Mouse (Mus musculus): Measurements from ENCODE around the gene Parg. TPM values are rescaled to one million over a fixed set of nuclear protein-coding genes. Genes with fewer than 3 reads are reported as not detected.

The Parg gene
- 36.3 and 39.9 TPM in 2 replicates for total RNA-seq (2012; rRNA removed)
- total RNA-seq (2014; rRNA removed): 66.1 and 77.9 TPM in 2 replicates
- polyA plus RNA-seq (2012; ENCODE audit: insufficient read length, low read depth): 25.7 and 40.6 TPM in 2 replicates

- Histone ChIP-seq H3K27me3 (replicated peaks) (no peaks in the 10 kb centered on the region), H3K27ac (ENCODE audit: insufficient read depth, low read depth) (no peak within 1 kb of the TSS), H3K4me1 (ENCODE audit: control insufficient read depth in 1 of 2, insufficient read depth in 2 of 2) (peaks cover 9 to 28% of the 10 kb centered on the region in 2 experiments), H3K79me2 (replicated peaks; ENCODE audit: control insufficient read depth, extremely low read depth, insufficient read depth, poor library complexity, severe bottlenecking) (peaks cover 69% of the 10 kb centered on the region), H3K4me3 (replicated peaks in 1 of 3; ENCODE audit: low read depth in 2 of 3, low read length in 2 of 3, poor library complexity in 1 of 3) (peak within 1 kb of the TSS; percentile 87 to 98 (median 94)), H3K9ac (ENCODE audit: insufficient read depth, low read depth) (peak within 1 kb of the TSS; percentile 66), H3K4me2 (ENCODE audit: insufficient read depth, low read depth, poor library complexity, severe bottlenecking) (peak within 1 kb of the TSS; percentile 98), H3K36me3 (replicated peaks in 1 of 2; ENCODE audit: control insufficient read depth in 1 of 2, insufficient read depth in 1 of 2, low read length in 1 of 2) (peaks cover 18 to 40% of the 10 kb centered on the region in 2 experiments), H3K9me3 (replicated peaks; ENCODE audit: low read length) (peaks cover 7% of the 10 kb centered on the region)
- dilution Hi-C loops (cut with MboI; ENCODE audit: extremely low pct_ligation_motif_present, extremely low pct_unique_long_range_greater_than_20kb, low sequenced_read_pairs): no loop called here
- peak; percentile 88 for DNase-seq (ENCODE audit: extremely low read depth)
- in situ Hi-C loops (cut with MboI; ENCODE audit: low pct_ligation_motif_present, low pct_unique_long_range_greater_than_20kb, low sequenced_read_pairs): no loop called here
- TF ChIP-seq NELFE (IDR thresholded peaks at IDR 0.05; ENCODE audit: low read depth, low read length) (peak; percentile 76), POLR2A (IDR thresholded peaks at IDR 0.05; ENCODE audit: low read depth, low read length) (peak; percentile 82), MXI1 (IDR thresholded peaks at IDR 0.05; ENCODE audit: low read depth, low read length) (peak; percentile 91), MAFK (IDR thresholded peaks at IDR 0.05; ENCODE audit: insufficient replicate concordance, low read length) (no peak), CTCF (conservative IDR thresholded peaks at IDR 0.05 in 1 of 2, IDR thresholded peaks at IDR 0.05 in 1 of 2; ENCODE audit: low read depth in 2 of 2, low read length in 2 of 2) (no peak), ZMIZ1 (IDR thresholded peaks at IDR 0.05; ENCODE audit: low read depth, low read length) (peak; percentile 72), MAZ (IDR thresholded peaks at IDR 0.05; ENCODE audit: low read depth, low read length) (no peak), ELF1 (IDR thresholded peaks at IDR 0.05; ENCODE audit: low read depth, low read length) (peak; percentile 93), SIN3A (IDR thresholded peaks at IDR 0.05; ENCODE audit: low read length) (peak; percentile 85), MYC (IDR thresholded peaks at IDR 0.05; ENCODE audit: low read depth, low read length) (0 out of 2 replicates have a peak, but pooled peaks have one; percentile 24), KAT2A (IDR thresholded peaks at IDR 0.05; ENCODE audit: insufficient replicate concordance, low read length) (peak; percentile 84; the same call in 1 of the 2 replicates), MAX (IDR thresholded peaks at IDR 0.05; ENCODE audit: low read length) (peak; percentile 75; the same call in 1 of the 2 replicates), HCFC1 (IDR thresholded peaks at IDR 0.05; ENCODE audit: low read depth, low read length) (peak; percentile 84), USF2 (conservative IDR thresholded peaks at IDR 0.05; ENCODE audit: low read depth, low read length) (no peak), PAX5 (IDR thresholded peaks at IDR 0.05; ENCODE audit: low read length) (no peak), CHD1 (IDR thresholded peaks at IDR 0.05; ENCODE audit: low read depth, low read length) (no peak), RCOR1 (conservative IDR thresholded peaks at IDR 0.05; ENCODE audit: low read depth, low read length) (no peak), POLR2AphosphoS2 (IDR thresholded peaks at IDR 0.05; ENCODE audit: low read depth, low read length) (peak; percentile 59; the same call in 1 of the 2 replicates), CHD2 (IDR thresholded peaks at IDR 0.05; ENCODE audit: low read length) (no peak), ETS1 (conservative IDR thresholded peaks at IDR 0.05; ENCODE audit: low read depth, low read length) (no peak), TBP (conservative IDR thresholded peaks at IDR 0.05; ENCODE audit: low read depth, low read length) (0 out of 2 replicates have a peak, but pooled peaks have one; percentile 12), EP300 (IDR thresholded peaks at IDR 0.05; ENCODE audit: low read length) (no peak), GABPA (IDR thresholded peaks at IDR 0.05; ENCODE audit: insufficient replicate concordance, low read depth, low read length) (no peak; the same call in 1 of the 2 replicates), USF1 (IDR thresholded peaks at IDR 0.05; ENCODE audit: low read depth, low read length) (no peak), SMC3 (IDR thresholded peaks at IDR 0.05; ENCODE audit: low read depth, low read length) (no peak), UBTF (IDR thresholded peaks at IDR 0.05; ENCODE audit: low read depth, low read length) (no peak), TCF12 (IDR thresholded peaks at IDR 0.05; ENCODE audit: low read depth, low read length) (peak; percentile 70), JUN (IDR thresholded peaks at IDR 0.05; ENCODE audit: insufficient read depth, low read depth, low read length) (no peak), IRF4 (IDR thresholded peaks at IDR 0.05; ENCODE audit: low read depth, low read length) (peak; percentile 25; the same call in 1 of the 2 replicates), JUND (conservative IDR thresholded peaks at IDR 0.05; ENCODE audit: low read depth, low read length) (no peak), E2F4 (IDR thresholded peaks at IDR 0.05; ENCODE audit: insufficient replicate concordance, low read depth, low read length) (no peak), ZKSCAN1 (IDR thresholded peaks at IDR 0.05; ENCODE audit: borderline replicate concordance, low read depth, low read length) (no peak)
These were observed at the start of gene Parg, which contains the start of gene Timm23 for GRCm38 (mm10) chr14:32201791-32202451. Gene Parg, plus strand, starts transcription at chr14:32201949. Gene Timm23, minus strand, starts transcription at chr14:32201898.
